Mouse (Mus musculus) gastrocnemius, adult 2 months (tissue): ENCODE measurements around the gene Crlf3. TPM values are rescaled to one million over a fixed set of nuclear protein-coding genes. Genes with fewer than 3 reads are reported as not detected.
"Not testable (repeated sequence)": the region's sequence is repeated elsewhere in the genome, so short reads cannot be mapped to it uniquely, and the experiment has no call there.

ENCODE experiments used
- DNase-seq: peaks from one replicate; pipeline ENCODE4 v3.0.0; 2022
- H3K27ac ChIP-seq: fragments of 200-600 bp; 2 replicates; pipeline ENCODE4 v1.8.1; 2022; ENCODE audit warnings: mild to moderate bottlenecking
- H3K4me3 ChIP-seq: fragments of 200-600 bp; 2 replicates; pipeline ENCODE4 v1.8.1; 2022; ENCODE audit warnings: mild to moderate bottlenecking, moderate library complexity
- CTCF ChIP-seq: fragments of 200-600 bp; IDR thresholded peaks from 2 replicates; pipeline ENCODE4 v1.8.1; 2022; ENCODE audit warnings: antibody characterized with exemption, mild to moderate bottlenecking, moderate library complexity
- intact Hi-C: fragments of 180-260 bp; cut with DNase I; formaldehyde crosslinking; loops from one replicate; pipeline ENCODE4 v1.15.1; 2025
- total RNA-seq, 2 experiments: library from RNA; stranded (reverse); gene quantifications; 2 replicates each; pipeline ENCODE4 v1.2.3; 2021

Crlf3 gene
- total RNA-seq, 2 experiments from 2014 or later, result 4.1 to 6.6 TPM

GRCm38 (mm10) chr11:80054659-80055058 is 26.1 kb downstream of the Crlf3 start:
- no peak overlapping the region for H3K27ac ChIP-seq

GRCm38 (mm10) chr11:80053171-80053570 is 27.6 kb downstream of the Crlf3 start:
- intact Hi-C loops, result no loop called here
- TF ChIP-seq CTCF, result no peak
- no peak for DNase-seq
- no peak overlapping the region for H3K4me3 ChIP-seq
- H3K27ac ChIP-seq, result no peak overlapping the region

More at GRCm38 (mm10) chr11:80054659-80055058, 26.1 kb downstream of the Crlf3 start:
- no peak for DNase-seq
- intact Hi-C loops, result no loop called here
- no peak for TF ChIP-seq CTCF
- H3K4me3 ChIP-seq, result no peak overlapping the region

- DNase-seq, result no peak
- H3K27ac ChIP-seq, result no peak overlapping the region
- no peak overlapping the region for H3K4me3 ChIP-seq
- TF ChIP-seq CTCF, result no peak
- intact Hi-C loops, result no loop called here
These were observed 28.3 kb downstream of the Crlf3 start for GRCm38 (mm10) chr11:80052456-80052855.

- intact Hi-C loops, result no loop called here
These were observed 30.7 kb downstream of the Crlf3 start for GRCm38 (mm10) chr11:80050088-80050487.

GRCm38 (mm10) chr11:80046856-80047255 is 33.9 kb downstream of the Crlf3 start:
- intact Hi-C loops, result loop anchor here (10.0 kb wide), 1 partner anchor 188 kb away; no protein-coding TSS in a partner anchor
- H3K4me3 ChIP-seq, result no peak overlapping the region
- TF ChIP-seq CTCF, result no peak
- no peak overlapping the region for H3K27ac ChIP-seq
- no peak for DNase-seq

More at GRCm38 (mm10) chr11:80050088-80050487, 30.7 kb downstream of the Crlf3 start:
- no peak overlapping the region for H3K4me3 ChIP-seq
- no peak overlapping the region for H3K27ac ChIP-seq
- no peak for TF ChIP-seq CTCF
- DNase-seq, result peak; percentile 20

GRCm38 (mm10) chr11:80043419-80043817 is 37.4 kb downstream of the Crlf3 start:
- no peak for DNase-seq
- Histone ChIP-seq H3K27ac (no peak overlapping the region), H3K4me3 (no peak overlapping the region)
- TF ChIP-seq CTCF, result no peak
- intact Hi-C loops, result loop anchor here (5.0 to 10.0 kb wide), 2 partner anchors 39 to 191 kb away; partner anchors contain the start of gene Crlf3

GRCm38 (mm10) chr11:80042615-80043418 is 38.0 kb downstream of the Crlf3 start:
- Histone ChIP-seq H3K4me3 (no peak overlapping the region), H3K27ac (no peak overlapping the region)
- intact Hi-C loops, result loop anchor here (5.0 to 10.0 kb wide), 2 partner anchors 39 to 192 kb away; partner anchors contain the start of gene Crlf3
- TF ChIP-seq CTCF, result peak; percentile 89
- peak; percentile 56 for DNase-seq

GRCm38 (mm10) chr11:80037495-80037894 is 43.3 kb downstream of the Crlf3 start:
- no peak overlapping the region for H3K4me3 ChIP-seq
- intact Hi-C loops, result no loop called here
- H3K27ac ChIP-seq, result no peak overlapping the region
- DNase-seq, result no peak
- no peak for TF ChIP-seq CTCF

- intact Hi-C loops, result no loop called here
- TF ChIP-seq CTCF, result no peak
- Histone ChIP-seq H3K4me3 (no peak overlapping the region), H3K27ac (no peak overlapping the region)
- no peak for DNase-seq
These were observed 59.5 kb downstream of the Crlf3 start for GRCm38 (mm10) chr11:80021306-80021705.

GRCm38 (mm10) chr11:80019792-80020191 is 61.0 kb downstream of the Crlf3 start:
- TF ChIP-seq CTCF, result peak; percentile 24; the same call in 1 of the 2 replicates
- intact Hi-C loops, result no loop called here
- DNase-seq, result no peak
- H3K4me3 ChIP-seq, result no peak overlapping the region
- no peak overlapping the region for H3K27ac ChIP-seq

GRCm38 (mm10) chr11:80016533-80016932 is 64.3 kb downstream of the Crlf3 start:
- H3K27ac ChIP-seq, H3K4me3 ChIP-seq, intact Hi-C loops, DNase-seq: not testable (repeated sequence)

Other genes starting within 250 kb of the Crlf3 start
- gene Utp6, start 118.6 kb downstream of the Crlf3 start, total RNA-seq, result 10 to 100 TPM; 30.2 to 31.2 TPM
- gene Suz12, start 87.9 kb downstream of the Crlf3 start, total RNA-seq, result 10 to 100 TPM; 18.6 to 24.2 TPM
- under 1 TPM; 0.74 to 0.81 TPM for gene Atad5, start 8.4 kb upstream of the Crlf3 start, total RNA-seq
- gene Tefm, start 61.2 kb upstream of the Crlf3 start, total RNA-seq, result 10 to 100 TPM; 18.6 to 24.1 TPM
- 1 to 10 TPM; 4.2 to 4.7 TPM for gene Adap2, start 73.1 kb upstream of the Crlf3 start, total RNA-seq
- 1 to 10 TPM; 2.2 to 2.4 TPM for gene Rnf135, start 102.9 kb upstream of the Crlf3 start, total RNA-seq
- gene Rhot1, start 128.0 kb upstream of the Crlf3 start, total RNA-seq, result 10 to 100 TPM; 43.6 to 45.3 TPM
- gene Rhbdl3, start 219.9 kb upstream of the Crlf3 start, total RNA-seq, result 1 to 10 TPM; 3.9 to 7.6 TPM